Mouse (Mus musculus): ENCODE measurements at regions not wholly inside any gene's neighbourhood (a gene's known extent, or its start where the extent isn't known, plus 50 kb on each side); places are given as distances from the start of the nearest gene placed in this dataset.

- TF ChIP-seq CTCF (IDR thresholded peaks at IDR 0.05; ENCODE audit: low read depth, low read length) (no peak), POLR2A (IDR thresholded peaks at IDR 0.05; ENCODE audit: extremely low read depth, insufficient read depth, low read length) (no peak)
Observed at GRCm38 (mm10) chr3:135990814-135991454, 165.9 kb downstream of the Slc39a8 start.

Measured in liver, adult 2 months (tissue).